Mouse (Mus musculus): ENCODE measurements at regions not wholly inside any gene's neighbourhood (a gene's known extent, or its start where the extent isn't known, plus 50 kb on each side); places are given as distances from the start of the nearest gene placed in this dataset.

DNA sequence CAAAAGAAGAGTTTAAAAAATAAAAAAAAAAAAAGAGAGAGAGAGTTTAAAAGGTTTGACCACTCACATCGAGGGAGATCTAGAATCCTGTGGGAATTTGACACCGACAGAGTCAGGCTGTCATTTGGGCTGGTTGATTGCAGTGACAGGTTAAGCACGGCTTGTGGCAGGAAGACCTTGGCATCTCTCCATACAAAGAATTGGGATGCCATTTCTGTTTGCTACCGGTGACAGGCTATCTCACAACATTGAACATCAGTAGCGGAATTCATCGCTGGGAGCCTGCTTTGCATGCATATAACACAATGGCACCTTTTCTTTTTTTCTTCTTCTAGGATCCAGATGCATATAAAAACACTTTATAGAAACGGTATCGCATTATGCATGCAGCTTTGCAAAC lies 53.7 kb upstream of the Gm26657 start:
- intact Hi-C loops (cut with DNase I) = loop anchor here (10.0 kb wide), 1 partner anchor 321 kb away; no protein-coding TSS in a partner anchor
- DNase-seq = no peak

DNA sequence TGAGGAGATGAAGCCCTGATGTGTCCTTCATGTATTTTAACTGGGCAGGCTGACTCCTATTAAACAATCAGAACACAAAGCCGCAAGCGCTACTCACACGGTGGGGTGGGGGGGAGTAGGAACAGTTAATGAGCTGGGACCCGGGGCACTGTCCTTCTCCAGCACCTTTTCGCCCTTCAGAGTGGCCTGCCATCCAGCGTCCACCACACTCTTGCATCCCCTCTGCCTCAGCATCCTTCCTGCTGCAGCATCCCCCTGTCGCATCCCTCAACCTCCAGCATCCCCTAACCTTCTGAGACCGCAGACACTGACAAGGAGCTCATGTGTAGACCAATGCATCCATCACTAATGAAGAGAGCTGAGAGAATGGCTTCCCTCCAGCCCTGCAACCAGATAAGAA lies 54.2 kb upstream of the Gm26657 start:
- no peak for DNase-seq
- intact Hi-C loops (cut with DNase I) = loop anchor here (1.0 to 10.0 kb wide), 3 partner anchors 192 to 1171 kb away; no protein-coding TSS in a partner anchor

DNA sequence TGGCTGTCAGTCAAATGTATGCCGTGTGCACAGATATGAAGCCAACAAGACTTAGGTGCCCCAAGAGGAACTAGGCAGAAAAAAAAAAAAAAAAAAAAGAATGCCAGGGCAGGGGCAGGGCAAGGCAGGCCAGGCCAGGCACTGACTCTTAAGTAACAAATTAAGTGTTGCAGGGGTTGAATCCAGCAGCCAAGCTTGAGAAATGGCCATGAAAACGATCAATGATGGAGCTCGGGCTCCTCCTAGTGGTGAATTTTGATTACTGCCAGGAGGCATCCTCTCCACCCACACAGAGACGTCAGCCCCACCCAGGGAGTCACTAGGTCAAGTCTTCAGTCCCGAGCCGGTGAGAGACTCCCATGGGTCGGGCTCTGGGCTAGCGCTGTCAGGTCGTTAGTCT lies 54.7 kb upstream of the Gm26657 start:
- DNase-seq = peak; percentile 91 to 94
- intact Hi-C loops (cut with DNase I) = loop anchor here (1.0 to 10.0 kb wide), 3 partner anchors 192 to 1171 kb away; no protein-coding TSS in a partner anchor

DNA sequence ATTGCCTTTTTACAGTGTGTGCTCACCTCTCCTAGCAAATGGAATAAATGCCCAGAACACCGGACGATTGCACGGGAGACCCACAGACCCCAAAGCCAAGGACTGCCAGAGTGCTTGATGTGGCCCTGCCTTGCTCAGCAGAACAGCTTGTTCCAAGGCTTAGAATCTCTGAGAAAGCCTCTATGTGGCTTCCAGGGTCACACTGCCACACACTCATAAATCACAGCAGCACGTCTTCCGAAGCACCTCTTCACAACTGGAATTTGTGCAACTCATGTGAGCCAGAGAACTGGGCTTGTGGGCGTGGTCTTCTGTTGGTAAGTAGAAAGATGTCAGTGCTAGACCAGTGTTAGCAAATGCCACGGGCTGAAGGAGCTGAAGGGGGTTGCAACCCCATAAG lies 55.8 kb upstream of the Gm26657 start:
- DNase-seq = no peak
- intact Hi-C loops (cut with DNase I) = loop anchor here (10.0 kb wide), 1 partner anchor 319 kb away; no protein-coding TSS in a partner anchor

DNA sequence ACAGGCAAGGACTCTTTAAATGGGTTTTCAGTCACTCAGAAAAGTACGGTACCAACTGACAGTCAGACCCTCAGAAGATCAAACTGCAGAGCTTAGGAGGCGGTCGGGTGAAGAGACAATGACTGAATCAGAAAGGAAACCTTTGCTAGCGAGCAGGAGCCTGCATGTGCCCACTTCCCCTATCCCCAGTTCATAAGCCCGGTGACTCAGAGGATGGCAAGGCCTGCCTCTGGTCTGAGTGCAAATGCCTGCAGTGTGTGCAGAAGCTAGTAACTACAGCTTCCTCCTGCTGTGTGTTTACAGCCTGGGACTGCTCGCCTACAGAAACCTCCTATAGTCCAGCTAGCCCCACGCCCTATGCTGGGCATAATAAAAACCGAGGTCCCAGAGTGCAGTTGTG lies 58.7 kb upstream of the Gm26657 start:
- DNase-seq = no peak
- intact Hi-C loops (cut with DNase I) = loop anchor here (10.0 kb wide), 1 partner anchor 316 kb away; no protein-coding TSS in a partner anchor

DNA sequence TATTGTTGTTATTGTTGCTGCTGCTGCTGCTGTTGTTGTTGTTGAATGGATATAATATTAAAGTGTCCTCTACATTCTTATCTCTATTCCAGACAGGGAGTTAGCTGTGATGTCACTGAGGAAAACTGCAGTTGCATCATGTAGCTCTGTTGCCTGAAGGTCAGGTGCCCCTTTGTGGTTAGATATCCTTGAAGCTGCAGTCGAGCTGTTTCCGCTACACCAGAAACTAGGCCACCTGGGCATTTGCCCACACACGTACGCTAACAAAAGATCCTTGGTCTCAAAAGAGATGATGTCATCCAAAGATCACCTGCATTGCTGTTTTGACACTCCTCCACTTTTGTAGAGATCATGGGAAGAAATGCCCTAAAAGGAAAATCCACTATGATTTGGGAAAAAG lies 66.0 kb upstream of the Gm26657 start:
- DNase-seq = no peak
- intact Hi-C loops (cut with DNase I) = no loop called here

DNA sequence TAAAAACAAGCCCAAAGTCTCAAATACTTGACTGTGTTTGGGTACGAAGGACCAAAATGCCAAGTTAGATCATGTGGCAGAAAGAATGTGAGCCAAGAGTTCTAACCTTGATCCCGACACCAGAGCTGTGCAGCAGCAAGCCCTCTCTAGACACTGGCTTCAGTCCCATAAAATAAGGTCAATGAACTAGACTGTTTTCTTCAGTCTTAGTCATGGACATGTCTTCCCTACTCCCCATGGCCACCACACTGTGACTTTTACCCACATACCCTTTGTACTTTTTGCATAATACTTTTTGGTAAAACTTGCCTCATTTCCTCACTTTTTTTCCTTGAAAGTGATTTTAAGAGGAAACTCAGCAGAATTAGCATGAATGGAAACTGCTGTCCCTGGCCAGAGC lies 74.9 kb upstream of the Gm26657 start:
- no peak for DNase-seq
- intact Hi-C loops (cut with DNase I) = no loop called here

DNA sequence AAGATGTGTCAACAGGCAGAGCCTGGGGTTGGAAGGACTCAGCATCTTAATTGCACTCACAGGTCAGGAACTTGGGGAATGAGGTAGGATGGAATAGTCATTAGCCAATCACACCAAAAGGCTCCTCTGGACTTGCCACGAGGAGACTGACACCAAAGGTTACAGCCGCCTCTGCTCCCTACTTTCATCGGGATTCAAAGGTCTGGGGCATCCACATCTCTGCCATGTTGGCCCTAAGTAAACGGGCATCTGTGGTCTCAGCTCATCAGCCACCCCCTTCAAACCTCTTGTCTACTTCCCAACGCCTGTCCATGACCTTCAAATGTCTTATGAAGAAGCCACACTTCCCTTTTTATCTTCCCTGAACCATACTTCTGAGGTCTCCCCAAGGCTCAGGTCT lies 78.1 kb upstream of the Gm26657 start:
- intact Hi-C loops (cut with DNase I) = no loop called here
- no peak for DNase-seq

DNA sequence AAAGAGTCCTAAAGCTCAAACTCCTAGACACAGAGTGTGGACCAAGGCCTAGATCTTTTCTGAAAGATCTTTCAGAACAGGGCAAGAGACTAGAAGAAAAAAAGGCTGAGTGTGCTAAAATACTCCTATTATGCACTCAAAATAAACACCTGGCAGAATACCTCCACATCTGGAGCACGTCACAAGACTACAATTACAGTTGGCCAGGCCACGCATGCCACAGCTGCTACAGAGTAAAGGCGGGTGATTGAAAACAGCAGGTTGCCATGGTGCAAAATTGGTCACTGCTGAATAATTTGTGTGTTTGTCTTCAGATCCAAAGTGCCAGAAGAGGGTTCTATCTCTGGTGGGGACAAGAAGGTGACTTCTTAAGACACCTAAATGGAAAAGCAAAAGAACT lies 82.8 kb upstream of the Gm26657 start:
- no peak for DNase-seq
- intact Hi-C loops (cut with DNase I) = no loop called here

DNA sequence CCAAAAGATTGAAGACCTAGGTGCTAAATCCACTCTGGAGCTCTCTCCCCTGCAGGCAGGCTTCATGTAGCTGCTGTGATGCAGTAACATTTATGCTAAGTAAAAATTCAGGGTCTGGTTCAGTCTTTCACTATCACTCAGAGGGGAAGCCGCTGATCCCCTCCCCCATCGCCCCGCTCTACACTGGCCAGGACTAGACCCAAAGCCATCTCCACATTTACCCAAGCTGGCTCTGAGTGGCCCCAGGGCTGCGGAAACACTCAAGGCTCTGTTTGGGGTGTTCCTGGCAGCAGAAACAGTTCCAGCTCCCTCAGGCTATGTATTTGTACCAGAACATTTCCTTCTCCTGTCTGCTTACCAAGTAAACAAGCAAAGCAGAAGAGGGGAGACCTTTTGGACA lies 85.5 kb upstream of the Gm26657 start:
- no peak for DNase-seq
- intact Hi-C loops (cut with DNase I) = no loop called here

DNA sequence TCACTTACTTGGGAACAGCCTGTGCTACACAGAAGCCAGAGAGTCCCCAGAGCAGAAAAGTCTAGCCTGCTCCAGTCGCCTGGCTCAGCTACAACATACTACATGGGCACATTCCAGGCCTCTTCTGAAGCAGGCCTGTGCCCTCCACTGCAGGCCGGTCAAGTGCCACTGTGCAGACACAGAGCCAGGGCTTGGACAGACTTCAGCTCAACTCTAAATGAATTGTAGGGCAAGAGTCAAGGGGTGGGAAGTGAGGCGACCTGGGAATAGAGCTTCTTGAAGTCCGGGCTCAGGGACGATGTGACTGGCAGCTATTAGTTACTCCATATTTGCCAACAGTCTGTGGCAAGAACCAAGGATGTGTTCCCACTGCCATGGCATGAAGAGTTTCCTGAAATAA lies 87.1 kb upstream of the Gm26657 start:
- intact Hi-C loops (cut with DNase I) = no loop called here
- DNase-seq = peak; percentile 29 to 44

DNA sequence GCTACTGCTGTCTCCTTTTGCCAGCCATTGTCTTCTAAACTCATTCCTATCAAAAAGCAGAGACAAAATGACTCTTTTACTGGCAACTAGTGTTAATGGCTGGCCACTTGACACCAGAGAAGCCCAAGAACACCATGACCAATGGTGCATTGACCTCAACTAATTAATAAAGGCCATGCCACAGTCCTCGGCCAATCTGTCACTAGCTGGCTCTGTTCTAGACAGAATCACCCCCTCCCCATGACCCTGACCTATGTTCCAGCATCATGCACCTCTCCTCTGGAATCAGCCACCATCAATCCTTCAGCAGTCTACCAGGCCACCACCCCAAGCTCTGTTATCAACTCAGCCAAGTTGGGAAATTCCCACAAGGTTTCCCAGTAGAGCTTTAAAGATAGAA lies 90.1 kb upstream of the Gm26657 start:
- no peak for DNase-seq
- intact Hi-C loops (cut with DNase I) = no loop called here

DNA sequence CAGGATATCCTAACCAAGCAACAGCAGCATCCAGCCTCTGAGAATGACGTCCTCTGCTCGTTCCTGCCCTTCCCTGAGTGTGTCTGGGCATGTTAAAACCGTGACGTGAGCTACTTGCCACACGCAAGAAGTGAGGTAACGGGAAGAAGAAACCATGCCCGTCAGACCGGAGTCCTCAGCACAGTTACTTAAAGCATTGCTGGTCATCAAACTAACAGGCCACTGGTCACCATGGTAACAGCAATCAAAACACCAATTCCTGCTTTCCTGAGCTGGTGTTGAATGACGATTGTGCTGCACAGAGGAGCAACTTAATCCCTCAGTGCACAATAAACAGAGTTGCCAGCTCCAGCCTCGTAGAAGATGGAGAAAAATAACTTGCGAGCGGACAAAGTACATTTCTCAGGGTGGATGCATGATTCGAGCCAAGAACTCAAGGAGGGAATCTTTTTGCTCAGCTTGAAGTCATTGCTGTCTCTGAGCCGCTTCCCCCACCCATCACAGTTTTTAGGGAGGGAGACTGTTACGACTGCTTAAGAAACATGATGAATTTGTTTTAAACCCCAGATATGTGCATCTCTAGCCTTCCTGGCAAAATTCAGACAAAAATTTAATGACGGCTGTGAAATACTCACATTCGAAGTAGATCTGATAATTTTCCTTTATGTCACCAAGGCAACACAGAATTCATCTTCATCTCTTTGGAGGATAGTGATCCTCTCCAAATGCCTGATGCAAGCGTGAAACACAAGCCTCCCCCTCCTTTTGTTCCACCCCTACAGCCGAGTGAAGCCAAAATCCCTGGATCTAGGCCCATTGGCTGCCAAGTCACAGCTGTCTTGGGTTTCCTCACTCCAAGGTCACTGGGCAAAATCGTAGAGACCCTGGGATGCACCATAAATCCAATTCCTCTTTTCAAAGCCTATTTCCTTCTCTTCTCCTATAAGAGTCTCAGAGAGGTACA lies 95.6 kb upstream of the Gm26657 start:
- peak; percentile 30 to 37 for DNase-seq
- intact Hi-C loops (cut with DNase I) = no loop called here

DNA sequence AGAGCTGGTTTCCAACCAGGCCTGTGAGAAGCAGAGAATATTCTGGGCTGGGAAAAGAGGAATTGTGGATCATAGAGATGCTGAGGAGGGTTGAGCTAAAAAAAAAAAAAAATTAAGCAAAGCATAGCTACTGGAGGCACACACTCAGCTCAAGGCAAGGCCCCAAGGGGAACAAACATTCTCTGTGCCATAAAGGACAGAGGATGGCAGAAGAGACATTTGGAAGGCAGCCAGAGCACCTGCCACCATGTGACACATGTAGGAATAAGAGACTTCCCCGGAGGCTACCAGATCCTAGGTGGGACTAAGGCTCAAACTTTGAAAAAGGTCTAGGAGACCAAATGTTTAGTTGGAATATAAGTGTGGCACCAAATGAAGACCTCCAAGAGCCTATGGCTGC lies 96.4 kb upstream of the Gm26657 start:
- DNase-seq = no peak
- intact Hi-C loops (cut with DNase I) = no loop called here

DNA sequence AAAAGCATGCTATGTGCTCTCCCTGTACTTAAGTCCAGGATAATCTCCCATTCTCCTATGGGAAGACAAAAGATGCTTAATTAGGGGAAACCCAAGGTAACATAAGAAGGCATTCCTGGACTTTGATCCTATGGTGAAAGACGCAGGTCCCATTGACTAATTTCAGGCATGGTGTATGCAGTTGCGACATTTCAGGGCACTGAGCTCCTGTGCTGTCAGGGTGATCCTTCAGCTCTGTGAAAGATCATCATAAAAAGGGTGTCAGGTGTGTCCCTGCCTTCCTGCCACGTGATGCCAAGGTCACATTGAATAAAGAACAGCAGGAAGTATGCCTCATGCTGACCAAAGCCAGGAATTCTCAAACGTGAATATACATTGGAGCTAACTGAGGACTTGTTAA lies 100.2 kb upstream of the Gm26657 start:
- intact Hi-C loops (cut with DNase I) = no loop called here
- DNase-seq = no peak

DNA sequence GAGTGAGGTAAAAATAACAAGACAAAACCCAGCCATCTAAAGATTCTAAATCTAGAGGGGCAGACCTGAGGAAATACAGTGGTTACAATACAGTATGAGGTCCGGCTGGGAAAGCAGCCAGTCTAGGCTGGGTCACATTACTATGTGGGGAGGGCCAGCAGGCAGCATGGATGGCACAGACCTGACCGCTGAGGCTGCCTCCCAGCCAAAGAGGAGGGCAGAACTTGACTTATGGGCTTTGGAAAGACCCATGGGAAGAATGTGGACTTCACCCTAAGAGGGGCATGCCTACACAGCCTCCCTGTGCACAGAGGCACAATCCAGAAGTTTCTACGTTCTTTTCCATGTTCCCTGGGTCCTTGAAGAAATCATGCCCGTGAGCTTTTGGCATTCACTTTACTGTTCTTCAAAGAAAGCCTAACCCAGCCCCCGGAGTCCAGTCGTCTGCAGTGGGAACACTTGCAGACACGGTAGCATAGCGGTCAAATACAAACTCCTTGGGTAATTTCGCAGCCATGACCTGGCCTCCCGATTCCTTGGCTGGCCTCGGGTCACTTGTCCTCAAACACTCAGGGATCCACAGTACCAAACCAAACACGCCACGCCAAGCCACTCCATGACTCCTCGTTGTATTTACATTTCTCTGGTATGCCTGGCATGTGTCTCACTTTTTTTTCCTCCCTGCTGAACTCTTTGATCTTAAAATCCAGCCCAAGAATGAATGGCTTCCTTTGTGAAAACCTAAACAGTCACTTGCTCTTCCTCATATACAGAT lies 101.0 kb upstream of the Gm26657 start:
- DNase-seq = no peak
- intact Hi-C loops (cut with DNase I) = no loop called here

DNA sequence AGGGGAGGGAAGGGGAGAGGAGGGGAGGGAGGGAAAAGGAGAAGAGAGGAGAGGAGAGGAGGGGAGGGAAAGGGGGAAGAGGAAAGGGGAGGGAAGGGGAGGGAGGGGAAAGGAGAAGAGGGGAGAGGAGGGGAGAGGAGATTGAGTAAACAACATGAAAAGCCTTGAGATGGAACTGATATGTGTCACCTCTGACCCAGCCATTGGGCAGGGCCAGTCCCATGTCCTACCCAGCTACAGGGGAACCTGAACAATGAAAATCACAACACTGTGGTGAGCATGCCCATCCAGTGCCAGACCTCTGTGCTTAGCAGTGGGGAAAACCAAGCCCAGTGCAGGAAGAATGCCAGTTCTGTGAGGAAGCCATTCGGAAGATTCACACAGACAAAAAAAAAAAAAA lies 103.6 kb upstream of the Gm26657 start:
- intact Hi-C loops (cut with DNase I) = no loop called here
- no peak for DNase-seq

DNA sequence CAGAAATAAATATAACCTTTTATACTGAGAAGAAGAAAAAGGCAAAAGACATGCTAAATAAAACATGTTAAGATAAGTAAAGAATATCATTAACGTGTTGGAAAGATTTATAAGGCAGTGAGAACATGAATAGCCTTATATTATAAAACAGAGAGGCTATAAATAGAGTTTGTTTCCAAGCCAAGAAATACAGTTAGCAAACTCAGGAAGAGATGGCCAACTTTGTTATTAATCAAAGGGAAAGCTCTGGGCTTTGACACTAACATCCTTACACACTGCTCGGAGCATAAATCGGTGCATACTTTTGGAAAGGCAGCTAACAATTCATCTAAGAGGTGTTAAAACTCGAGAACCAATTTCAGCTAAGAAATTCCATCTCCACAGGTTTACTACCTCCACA lies 106.3 kb upstream of the Gm26657 start:
- DNase-seq = no peak
- intact Hi-C loops (cut with DNase I) = no loop called here

DNA sequence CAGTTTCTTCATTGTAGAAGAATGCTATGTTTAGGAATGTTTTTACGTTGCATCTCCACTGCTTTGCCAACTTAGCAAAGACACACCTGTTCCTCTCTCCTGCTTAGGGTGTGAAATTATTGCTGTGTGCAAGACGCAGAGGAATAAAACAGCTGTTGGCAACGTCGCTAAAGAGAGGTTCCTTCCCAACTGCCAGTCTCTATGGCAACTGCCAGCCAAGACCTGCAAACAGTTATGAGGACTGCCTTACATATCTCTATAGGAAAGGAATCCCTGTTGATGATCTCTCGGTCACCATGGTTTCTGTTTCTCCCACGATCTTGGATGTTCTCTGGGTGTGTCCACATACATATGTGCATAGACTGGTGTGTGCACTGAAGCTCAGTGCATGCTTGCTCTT lies 109.6 kb upstream of the Gm26657 start:
- intact Hi-C loops (cut with DNase I) = no loop called here

DNA sequence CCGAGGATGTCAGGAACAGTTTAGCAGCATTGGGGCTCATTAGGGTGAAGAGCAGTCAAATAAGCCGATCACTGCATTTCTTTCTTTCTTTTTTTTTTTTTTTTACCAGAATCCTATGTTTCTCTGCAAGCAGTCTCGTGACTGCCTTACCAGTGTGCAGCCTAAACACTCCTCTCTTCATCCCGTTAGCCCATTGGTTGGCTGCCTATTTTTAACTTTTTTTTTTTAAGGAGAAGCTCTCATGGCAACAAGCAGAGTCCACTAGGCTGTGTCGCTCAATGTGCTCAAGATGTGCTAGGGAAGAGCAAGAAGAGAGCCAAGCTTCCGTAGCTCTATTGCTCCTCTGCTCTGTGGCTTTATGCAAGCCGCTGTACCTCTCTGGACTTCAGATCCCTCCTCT lies 112.7 kb upstream of the Gm26657 start:
- DNase-seq = no peak
- intact Hi-C loops (cut with DNase I) = no loop called here

More for the DNA sequence above, 109.6 kb upstream of the Gm26657 start:
- no peak for DNase-seq

DNA sequence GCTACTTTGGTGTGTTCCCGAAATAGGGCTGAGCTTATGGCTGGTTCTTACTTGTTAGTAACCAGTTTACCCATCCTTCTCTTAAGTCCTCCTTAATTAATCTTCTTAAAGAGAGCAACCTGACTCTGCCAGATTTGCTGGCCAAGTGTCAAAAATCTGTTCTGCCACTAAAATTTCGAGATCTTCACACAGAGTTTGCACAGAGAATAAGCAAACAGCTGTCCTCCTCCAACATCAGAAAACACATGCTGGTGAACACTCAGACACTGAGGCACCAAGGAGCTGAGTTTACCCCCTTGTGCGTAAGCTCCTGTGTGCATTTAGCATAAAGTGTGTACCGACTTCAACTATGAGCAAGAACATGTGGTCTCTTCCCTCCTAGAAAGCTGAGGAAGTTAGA lies 118.1 kb upstream of the Gm26657 start:
- intact Hi-C loops (cut with DNase I) = no loop called here
- no peak for DNase-seq

DNA sequence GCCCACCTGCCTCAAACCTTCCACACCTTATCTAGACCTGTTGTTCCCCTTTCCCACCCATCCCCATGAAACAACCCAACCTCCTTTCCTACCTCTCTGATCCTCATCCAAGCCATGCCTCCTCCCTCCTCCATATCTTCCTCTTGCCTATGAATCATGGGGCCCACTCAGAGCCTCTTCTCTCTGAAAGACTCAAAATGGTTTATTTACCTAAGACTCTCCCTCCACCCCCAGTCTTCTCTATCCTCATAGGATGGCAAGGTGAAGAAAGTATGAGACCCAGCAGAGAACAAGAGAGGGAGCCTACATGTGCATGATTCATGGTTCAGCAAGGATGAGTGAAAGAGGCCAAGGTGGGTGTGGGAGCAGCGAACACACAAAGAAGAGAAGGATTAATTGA lies 118.5 kb upstream of the Gm26657 start:
- intact Hi-C loops (cut with DNase I) = no loop called here
- no peak for DNase-seq
